ENCODE assay signal across 8 mouse cellular contexts in genomic region chr19:38507251-38507965, GRCm38 (mm10). TPM values are rescaled to one million over a fixed set of nuclear protein-coding genes. Genes with fewer than 3 reads are reported as not detected.
DNase-seq lines count a peak whose midpoint lies in the region; ATAC-seq lines count a peak whose summit lies in the region.

No protein-coding gene starts in this region.

- no peaks in the 10 kb centered on the region for H3K9me3 ChIP-seq in embryonic facial prominence, embryonic 10.5 days
- no peaks in the 10 kb centered on the region for H3K9me3 ChIP-seq in hindbrain, embryonic 15.5 days
- H3K9me3 ChIP-seq in midbrain, embryonic 15.5 days: no peaks in the 10 kb centered on the region

- peaks cover 17% of the 10 kb centered on the region for H3K4me1 ChIP-seq in embryonic facial prominence, embryonic 10.5 days
- H3K4me1 ChIP-seq in hindbrain, embryonic 15.5 days (replicated peaks): no peaks in the 10 kb centered on the region; the same call in 1 of the 2 replicates
- no peaks in the 10 kb centered on the region for H3K4me1 ChIP-seq in midbrain, embryonic 15.5 days

- peak overlapping the region; percentile 51 for H3K27ac ChIP-seq in embryonic facial prominence, embryonic 10.5 days (replicated peaks)
- peak overlapping the region; percentile 26; the same call in 1 of the 2 replicates for H3K27ac ChIP-seq in hindbrain, embryonic 15.5 days (replicated peaks)
- no peak overlapping the region for H3K27ac ChIP-seq in midbrain, embryonic 15.5 days

- no peak overlapping the region for H3K4me3 ChIP-seq in embryonic facial prominence, embryonic 10.5 days
- H3K4me3 ChIP-seq in hindbrain, embryonic 15.5 days: no peak overlapping the region
- H3K4me3 ChIP-seq in midbrain, embryonic 15.5 days: no peak overlapping the region

- ATAC-seq in hindbrain, embryonic 15.5 days (ENCODE audit: low FRiP score, low read depth): peak; percentile 71
- peak; percentile 60 for ATAC-seq in midbrain, embryonic 15.5 days (replicated peaks)
- no peak for ATAC-seq in erythroid progenitor cell, adult 5-6 weeks (replicated peaks; ENCODE audit: low FRiP score, poor library complexity, severe bottlenecking)
- no peak for ATAC-seq in activated CD4-positive, CD25-positive, alpha-beta regulatory T cell, adult 4 months

- H3K9ac ChIP-seq in hindbrain, embryonic 15.5 days: no peak overlapping the region
- H3K9ac ChIP-seq in midbrain, embryonic 15.5 days: no peak overlapping the region

- H3K4me2 ChIP-seq in hindbrain, embryonic 15.5 days: no peak overlapping the region
- no peak overlapping the region for H3K4me2 ChIP-seq in midbrain, embryonic 15.5 days

- peak; percentile 41 for DNase-seq in ES-CJ7 (ENCODE audit: low read depth, low spot score)
- DNase-seq in embryonic facial prominence, embryonic 10.5 days (ENCODE audit: low spot score): peak; percentile 60
- no peak for DNase-seq in thymus, postnatal 14 days
- DNase-seq in adrenal gland, postnatal 4 days (ENCODE audit: low spot score in 2 of 2): no peak

- no peaks in the 10 kb centered on the region for H3K36me3 ChIP-seq in embryonic facial prominence, embryonic 10.5 days (replicated peaks)
- H3K36me3 ChIP-seq in hindbrain, embryonic 15.5 days: no peaks in the 10 kb centered on the region
- no peaks in the 10 kb centered on the region for H3K36me3 ChIP-seq in midbrain, embryonic 15.5 days (replicated peaks)

- 66% methylated on average over 12 of the region's 12 CpGs for WGBS in embryonic facial prominence, embryonic 10.5 days
- 46% methylated on average over 12 of the region's 12 CpGs for WGBS in hindbrain, embryonic 15.5 days
- 68% methylated on average over 12 of the region's 12 CpGs for WGBS in midbrain, embryonic 15.5 days

- H3K27me3 ChIP-seq in embryonic facial prominence, embryonic 10.5 days (replicated peaks; ENCODE audit: low read depth, poor library complexity, severe bottlenecking): no peaks in the 10 kb centered on the region
- H3K27me3 ChIP-seq in hindbrain, embryonic 15.5 days: no peaks in the 10 kb centered on the region
- H3K27me3 ChIP-seq in midbrain, embryonic 15.5 days (replicated peaks): no peaks in the 10 kb centered on the region

RNA-seq across cellular contexts. Expression of gene Plce1, which starts 26.5 kb away (rescaled TPM):
- polyA plus RNA-seq in embryonic facial prominence, embryonic 10.5 days (2016; fragmentation: Nextera tagmentation; extraction: Ambion mirVana): 2.3 and 2.7 TPM in 2 replicates
- polyA plus RNA-seq in hindbrain, embryonic 15.5 days (2015; fragmentation: Nextera tagmentation; extraction: Ambion mirVana): 4.2 and 5.0 TPM in 2 replicates
- 4.0 and 5.1 TPM in 2 replicates for polyA plus RNA-seq in midbrain, embryonic 15.5 days (2015; fragmentation: Nextera tagmentation; extraction: Ambion mirVana)
- not detected in 2 replicates for total RNA-seq in erythroid progenitor cell, adult 5-6 weeks (2015; ENCODE audit: low replicate concordance)
- 0.23 TPM in 1 of 2 replicates, not detected in the other for total RNA-seq in erythroid progenitor cell, adult 5-6 weeks (2017; ENCODE audit: low replicate concordance)
- total RNA-seq in adrenal gland, postnatal 4 days (2021): 10 to 100 TPM; 11.4 to 11.9 TPM
- polyA plus RNA-seq in activated CD4-positive, CD25-positive, alpha-beta regulatory T cell, adult 4 months (2017; shearing (Covaris generic)): under 1 TPM in 1 of 2 experiments, not detected in 1; 0.13 TPM

Comparison
In these comparisons a context has a peak if more than half of its experiments do, and no peak if none do; other contexts are left out.
1. DNase-seq: peak in ES-CJ7 (single experiment) and embryonic facial prominence, embryonic 10.5 days (single experiment); none in thymus, postnatal 14 days (single experiment) and adrenal gland, postnatal 4 days (0 of 2).
2. ATAC-seq: peak in hindbrain, embryonic 15.5 days (single experiment) and midbrain, embryonic 15.5 days (single experiment); none in erythroid progenitor cell, adult 5-6 weeks (single experiment) and activated CD4-positive, CD25-positive, alpha-beta regulatory T cell, adult 4 months (single experiment).